Mouse (Mus musculus) midbrain, embryonic 10.5 days (tissue): ENCODE measurements around the gene Catsperz. TPM values are rescaled to one million over a fixed set of nuclear protein-coding genes. Genes with fewer than 3 reads are reported as not detected.
A peak's percentile ranks its signal among the peaks of the same experiment; 100 is the strongest.
"Not testable (repeated sequence)": the region's sequence is repeated elsewhere in the genome, so short reads cannot be mapped to it uniquely, and the experiment has no call there.

Source experiments
- DNase-seq: peaks from one replicate; pipeline ENCODE4 v3.0.0-alpha.2; 2017; ENCODE audit warnings: low spot score
- H3K27ac ChIP-seq: fragments of 300-500 bp; sonication (generic); replicated peaks from 2 replicates; pipeline ENCODE4 v1.5.1; 2016; ENCODE audit warnings: mild to moderate bottlenecking
- H3K27me3 ChIP-seq: fragments of 300-500 bp; sonication (generic); 2 replicates; pipeline ENCODE4 v1.6.1; 2016; ENCODE audit warnings: low read depth, mild to moderate bottlenecking; ENCODE audit not compliant: poor library complexity, severe bottlenecking
- H3K36me3 ChIP-seq: fragments of 300-500 bp; sonication (generic); 2 replicates; pipeline ENCODE4 v1.6.1; 2016; ENCODE audit warnings: mild to moderate bottlenecking, moderate library complexity
- H3K4me1 ChIP-seq: fragments of 300-500 bp; sonication (generic); 2 replicates; pipeline ENCODE4 v1.6.1; 2016
- H3K4me3 ChIP-seq: fragments of 300-500 bp; sonication (generic); 2 replicates; pipeline ENCODE4 v1.5.1; 2016; ENCODE audit warnings: mild to moderate bottlenecking, moderate library complexity
- H3K9me3 ChIP-seq: fragments of 300-500 bp; sonication (generic); replicated peaks from 2 replicates; pipeline ENCODE4 v1.6.1; 2016; ENCODE audit warnings: mild to moderate bottlenecking
- WGBS: fragments of 180-500 bp; shearing (Covaris S2); methylation state at CpG from one replicate; pipeline ENCODE4 v1.1.7; 2016; 5-methylcytosine and 5-hydroxymethylcytosine counted together
- polyA plus RNA-seq: library from polyadenylated mRNA; unstranded; fragments of >200 nt; fragmentation: Nextera tagmentation; extraction: Ambion mirVana; gene quantifications from 2 replicates; pipeline ENCODE4 v1.2.1, GENCODE M21; 2016

The Catsperz gene
- polyA plus RNA-seq, 1 experiment from 2014 or later, result 0.43 TPM

DNA sequence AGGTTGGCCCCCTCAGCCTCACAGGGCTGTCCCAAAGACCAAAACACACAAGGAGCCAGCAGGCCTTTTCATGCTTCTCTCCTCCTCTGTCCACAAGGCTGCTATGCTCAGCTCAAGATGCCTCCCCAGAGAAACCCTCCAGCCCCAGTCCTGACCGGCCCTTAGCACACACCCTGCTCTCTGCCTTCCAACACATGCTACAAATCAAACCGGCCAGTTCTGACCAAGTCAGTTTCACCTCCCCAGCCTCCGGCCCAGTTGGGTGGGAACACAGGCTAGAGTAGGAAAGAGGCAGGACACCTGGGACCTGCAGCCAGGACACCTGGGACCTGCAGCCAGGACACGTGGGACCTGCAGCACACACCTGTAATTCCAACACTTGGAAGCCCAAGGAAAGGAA lies 8.7 kb downstream of the Catsperz start:
- H3K4me1 ChIP-seq, result peaks cover 23% of the 10 kb centered on the region
- no peak overlapping the region for H3K27ac ChIP-seq
- WGBS, result 82% methylated on average over 4 of the region's 4 CpGs
- peaks cover 28% of the 10 kb centered on the region for H3K36me3 ChIP-seq
- DNase-seq, result no peak
- no peaks in the 10 kb centered on the region for H3K9me3 ChIP-seq
- no peaks in the 10 kb centered on the region for H3K27me3 ChIP-seq
- H3K4me3 ChIP-seq, result no peak overlapping the region

DNA sequence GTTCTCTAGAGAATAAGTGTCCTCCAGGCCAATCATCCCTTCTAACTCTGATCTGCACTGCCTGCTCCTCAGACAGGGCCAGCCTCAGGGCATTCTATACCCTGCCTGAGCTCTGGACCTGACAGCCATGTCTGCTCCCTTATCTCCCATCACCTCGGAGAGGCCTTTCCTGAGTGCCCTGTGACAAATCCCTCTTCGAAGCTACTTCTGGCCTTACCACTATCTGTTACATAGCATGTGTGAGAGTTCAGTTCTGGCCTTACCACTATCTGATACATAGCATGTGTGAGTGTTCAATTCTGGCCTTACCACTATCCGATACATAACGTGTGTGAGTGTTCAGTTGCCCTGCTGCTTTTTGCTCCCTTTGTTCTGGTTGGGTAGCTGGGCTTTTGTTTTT lies 9.9 kb downstream of the Catsperz start:
- Histone ChIP-seq H3K27ac (no peak overlapping the region), H3K9me3 (no peaks in the 10 kb centered on the region), H3K4me1 (peaks cover 22% of the 10 kb centered on the region), H3K27me3 (no peaks in the 10 kb centered on the region), H3K36me3 (peaks cover 34% of the 10 kb centered on the region), H3K4me3 (no peak overlapping the region)
- no peak for DNase-seq
- WGBS, result 84% methylated on average over 4 of the region's 4 CpGs

DNA sequence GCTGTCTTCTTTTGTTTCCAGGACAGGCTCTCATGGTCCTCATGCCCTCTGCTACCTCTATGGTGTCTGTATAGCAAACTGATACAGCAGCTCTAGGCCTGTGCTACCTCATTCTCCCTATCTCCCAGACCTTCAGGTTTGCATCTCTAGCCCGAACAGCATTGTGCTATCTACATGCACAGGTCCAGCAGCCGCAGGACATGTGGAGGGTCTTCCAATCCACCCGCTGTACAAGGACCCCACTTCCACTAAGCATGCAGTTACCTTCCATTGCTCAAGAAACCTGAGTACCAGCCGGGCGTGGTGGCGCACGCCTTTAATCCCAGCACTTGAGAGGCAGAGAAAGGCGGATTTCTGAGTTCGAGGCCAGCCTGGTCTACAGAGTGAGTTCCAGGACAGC lies 10.6 kb downstream of the Catsperz start:
- 93% methylated on average over 9 of the region's 9 CpGs for WGBS
- Histone ChIP-seq H3K36me3 (peaks cover 34% of the 10 kb centered on the region), H3K4me1 (peaks cover 15% of the 10 kb centered on the region), H3K27me3 (no peaks in the 10 kb centered on the region), H3K27ac (no peak overlapping the region), H3K4me3 (no peak overlapping the region), H3K9me3 (no peaks in the 10 kb centered on the region)
- DNase-seq, result no peak

DNA sequence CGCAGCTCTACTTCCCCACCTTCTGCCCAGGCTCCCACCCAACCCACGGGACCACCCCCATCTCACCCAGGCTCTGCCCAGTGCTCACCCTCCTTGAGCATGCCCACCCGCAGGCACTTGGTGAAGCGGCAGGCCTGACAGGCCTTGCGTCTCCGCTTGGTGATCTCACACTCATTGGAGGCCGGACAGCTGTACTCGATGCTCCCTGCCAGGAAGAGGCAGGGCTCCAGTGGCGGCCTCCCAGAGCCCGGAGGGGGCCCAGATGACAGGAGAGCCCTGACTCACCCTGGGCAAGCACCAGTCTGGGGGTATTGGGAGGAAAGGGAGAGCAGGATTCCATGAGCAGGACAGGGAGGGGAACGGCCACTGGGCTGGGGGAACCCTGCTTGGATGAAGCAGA lies 11.2 kb downstream of the Catsperz start:
- DNase-seq, result no peak
- no peak overlapping the region for H3K4me3 ChIP-seq
- H3K27ac ChIP-seq, result no peak overlapping the region
- H3K36me3 ChIP-seq, result peaks cover 34% of the 10 kb centered on the region
- no peaks in the 10 kb centered on the region for H3K9me3 ChIP-seq
- H3K27me3 ChIP-seq, result no peaks in the 10 kb centered on the region
- H3K4me1 ChIP-seq, result peaks cover 19% of the 10 kb centered on the region
- 85% methylated on average over 11 of the region's 11 CpGs for WGBS

DNA sequence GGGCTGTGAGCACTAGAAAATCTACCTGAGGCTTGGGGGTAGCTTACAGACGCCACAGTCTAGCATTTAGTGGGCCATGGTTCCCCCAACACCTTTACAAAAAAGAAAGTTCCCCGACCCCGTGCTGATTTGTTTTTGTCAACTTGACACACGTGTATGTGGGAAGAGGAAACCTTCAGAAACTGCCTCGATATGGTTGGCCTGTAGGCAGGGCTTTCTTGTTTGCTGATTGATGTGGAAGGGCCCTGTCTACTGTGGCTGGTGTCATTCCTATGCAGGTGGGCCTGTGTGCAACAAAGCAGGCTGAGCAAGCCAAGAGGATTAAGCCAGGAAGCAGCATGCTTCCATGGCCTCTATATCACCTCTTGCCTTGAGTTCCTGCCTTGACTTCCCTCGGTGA lies 12.1 kb downstream of the Catsperz start:
- Histone ChIP-seq H3K27ac (no peak overlapping the region), H3K9me3 (no peaks in the 10 kb centered on the region), H3K27me3 (no peaks in the 10 kb centered on the region), H3K36me3 (peaks cover 34% of the 10 kb centered on the region), H3K4me3 (no peak overlapping the region), H3K4me1 (peaks cover 28% of the 10 kb centered on the region)
- WGBS, result 92% methylated on average over 6 of the region's 6 CpGs
- no peak for DNase-seq

DNA sequence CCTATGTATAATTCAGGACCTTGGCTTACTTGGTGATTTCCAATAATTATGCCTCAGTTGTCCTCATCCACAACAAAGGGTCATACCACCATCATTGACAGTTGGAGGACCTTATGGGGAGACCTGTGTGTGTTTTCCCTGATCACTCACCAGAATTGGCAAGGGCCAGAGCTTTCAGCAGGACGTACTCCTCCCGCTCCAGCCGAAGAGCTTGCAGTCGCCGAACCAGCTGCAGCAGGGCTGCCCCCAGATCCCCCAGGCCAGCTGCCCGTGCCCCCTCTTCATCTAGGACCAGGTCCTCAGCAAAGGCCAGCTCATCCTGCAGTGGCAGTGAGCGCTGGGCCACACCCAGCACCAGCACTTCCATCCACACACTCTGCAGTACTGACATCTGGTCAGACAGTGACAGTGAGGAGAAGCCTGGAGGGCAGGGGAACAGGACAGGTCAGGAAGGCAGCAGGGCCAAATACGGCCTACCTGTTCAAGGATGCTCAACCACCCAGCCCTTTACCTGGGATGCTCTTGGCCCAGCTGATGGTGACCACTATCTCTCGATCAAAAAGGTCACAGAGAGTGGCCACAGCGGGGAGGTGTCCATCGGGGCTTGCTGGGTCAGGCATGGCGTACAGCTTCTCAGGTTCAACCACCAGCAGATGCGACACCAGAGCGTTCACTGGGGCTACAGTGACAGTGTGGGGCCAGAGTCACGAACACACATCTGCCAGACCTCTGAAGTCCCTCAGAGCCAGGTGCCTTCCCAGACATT lies 12.8 kb downstream of the Catsperz start:
- peaks cover 35% of the 10 kb centered on the region for H3K36me3 ChIP-seq
- DNase-seq, result no peak
- H3K27me3 ChIP-seq, result no peaks in the 10 kb centered on the region
- peak overlapping the region; percentile 2; the same call in 1 of the 2 replicates for H3K4me3 ChIP-seq
- H3K4me1 ChIP-seq, result peaks cover 34% of the 10 kb centered on the region
- no peaks in the 10 kb centered on the region for H3K9me3 ChIP-seq
- 93% methylated on average over 15 of the region's 15 CpGs for WGBS
- no peak overlapping the region for H3K27ac ChIP-seq

DNA sequence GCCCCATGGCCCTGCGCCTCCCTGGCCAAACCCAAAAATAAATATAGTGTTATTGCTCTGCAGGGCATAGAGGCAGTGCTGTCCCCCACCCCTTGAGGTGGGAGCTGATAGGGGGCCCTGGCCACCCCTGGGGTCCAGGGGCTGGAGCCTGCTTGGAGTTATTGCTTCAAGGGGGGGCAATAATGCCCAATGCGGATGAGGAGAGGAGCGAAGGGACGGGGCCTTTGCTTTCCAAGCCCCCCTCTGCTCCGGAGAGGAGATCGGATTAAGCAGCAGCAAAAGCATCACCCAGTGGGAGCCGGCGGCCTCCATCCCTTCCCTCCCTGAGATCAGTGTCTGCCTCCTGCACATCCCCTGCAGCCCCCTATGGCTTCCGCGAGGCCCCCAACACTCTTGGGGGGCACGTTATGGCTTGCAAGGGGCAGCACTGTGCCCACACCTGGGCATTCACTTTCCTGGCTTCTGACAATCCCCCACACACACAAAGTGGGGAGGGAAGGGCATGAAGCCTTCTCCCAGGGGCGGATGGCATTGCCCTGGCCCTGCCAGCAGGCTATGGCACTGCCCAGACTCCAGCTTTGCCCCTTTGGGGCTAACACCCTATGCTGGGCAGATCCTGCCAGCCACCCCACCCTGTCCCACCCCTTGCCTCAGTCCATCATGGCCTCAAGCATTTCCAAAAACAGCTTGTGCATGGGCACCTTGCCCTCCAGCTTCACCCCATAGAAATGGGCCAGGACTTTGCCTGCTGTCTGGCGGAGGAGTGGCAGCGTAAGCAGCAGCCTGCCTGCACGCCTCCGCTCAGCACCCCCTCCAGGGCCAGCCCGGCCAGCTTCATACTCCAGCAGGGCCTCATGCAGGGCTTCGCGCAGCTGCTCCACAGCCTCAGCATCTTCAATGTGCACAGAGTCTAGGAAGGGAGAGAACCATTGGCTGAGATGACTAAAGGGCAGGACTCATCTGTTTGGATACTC lies 13.8 kb downstream of the Catsperz start:
- WGBS, result 78% methylated on average over 19 of the region's 19 CpGs
- peaks cover 34% of the 10 kb centered on the region for H3K4me1 ChIP-seq
- H3K27me3 ChIP-seq, result no peaks in the 10 kb centered on the region
- DNase-seq, result no peak
- peaks cover 45% of the 10 kb centered on the region for H3K36me3 ChIP-seq
- H3K4me3 ChIP-seq, result peak overlapping the region; percentile 82
- no peaks in the 10 kb centered on the region for H3K9me3 ChIP-seq
- no peak overlapping the region for H3K27ac ChIP-seq

DNA sequence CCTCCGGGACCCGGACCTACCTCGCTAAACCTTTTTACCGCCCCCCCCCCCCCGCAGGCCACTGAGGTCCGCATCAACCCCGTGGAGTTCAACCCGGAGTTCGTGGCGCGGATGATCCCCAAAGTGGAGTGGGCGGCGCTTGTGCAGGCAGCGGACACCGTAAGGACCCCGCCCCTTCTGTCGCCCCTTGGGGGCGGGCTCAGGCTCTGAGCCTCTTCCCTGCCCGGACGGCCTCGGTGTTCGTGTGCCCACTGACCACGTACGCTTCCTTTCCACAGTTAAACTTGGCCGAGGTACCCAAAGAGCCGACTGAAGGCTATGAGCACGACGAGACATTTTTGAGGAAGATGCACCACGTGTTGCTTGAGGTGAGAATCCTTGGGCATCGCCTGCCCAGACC lies 14.9 kb downstream of the Catsperz start:
- Histone ChIP-seq H3K36me3 (peaks cover 54% of the 10 kb centered on the region), H3K4me1 (peaks cover 34% of the 10 kb centered on the region), H3K27ac (peak overlapping the region; percentile 90), H3K4me3 (peak overlapping the region; percentile 82)
- peak; percentile 43 for DNase-seq
- under 1% methylated on average over 29 of the region's 30 CpGs for WGBS
- H3K9me3 ChIP-seq, H3K27me3 ChIP-seq: not testable (repeated sequence)

DNA sequence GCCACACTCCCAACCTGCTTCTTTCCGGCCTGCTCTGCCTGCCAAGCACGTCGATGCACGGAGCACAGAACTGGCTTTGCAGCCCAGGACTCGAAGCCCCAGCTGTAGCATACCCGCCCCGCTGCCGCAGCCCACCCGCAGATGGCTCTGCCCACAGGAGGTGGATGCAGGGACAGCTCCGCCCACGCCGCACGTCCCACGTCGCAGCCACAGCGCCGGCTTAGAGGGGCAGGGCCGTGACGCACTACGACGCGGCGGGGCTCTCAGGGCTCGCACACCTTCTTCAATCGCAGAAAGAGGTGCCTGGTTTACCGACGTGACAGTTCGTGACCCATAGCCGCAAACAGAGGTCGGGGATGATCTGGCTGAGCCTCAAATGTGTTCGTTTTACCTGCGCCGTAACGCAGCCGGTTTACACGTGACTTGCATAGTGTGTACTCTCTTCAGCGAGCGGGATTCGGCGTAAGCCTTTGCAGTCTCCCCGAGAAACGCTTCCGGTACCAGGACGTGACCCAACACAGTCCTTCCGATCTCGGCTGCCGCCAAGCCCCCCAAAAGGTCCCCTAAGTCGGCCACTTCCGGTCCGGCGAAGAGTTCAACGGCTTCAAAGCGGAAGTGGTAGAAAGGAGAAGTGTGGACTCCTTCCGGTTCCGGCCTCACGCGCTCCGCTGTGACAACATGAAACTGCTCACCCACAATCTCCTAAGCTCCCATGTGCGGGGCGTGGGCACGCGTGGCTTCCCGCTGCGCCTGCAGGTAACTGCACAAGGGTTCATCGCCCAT lies 15.5 kb downstream of the Catsperz start, which contains the start of the genes Trmt112 and Prdx5:
Gene Trmt112 (plus strand): TSS at position 192 of the 783 bp plus-strand sequence.
Gene Prdx5 (minus strand): TSS at position 600 of the 783 bp plus-strand sequence.
- DNase-seq, result peak; percentile 93
- no peaks in the 10 kb centered on the region for H3K27me3 ChIP-seq
- H3K27ac ChIP-seq, result peak within 1 kb of the TSS; percentile 90
- H3K9me3 ChIP-seq, result no peaks in the 10 kb centered on the region
- WGBS, result under 1% methylated on average over 65 of the region's 65 CpGs
- peak within 1 kb of the TSS; percentile 82 for H3K4me3 ChIP-seq
- peaks cover 34% of the 10 kb centered on the region for H3K4me1 ChIP-seq
- H3K36me3 ChIP-seq, result peaks cover 60% of the 10 kb centered on the region

DNA sequence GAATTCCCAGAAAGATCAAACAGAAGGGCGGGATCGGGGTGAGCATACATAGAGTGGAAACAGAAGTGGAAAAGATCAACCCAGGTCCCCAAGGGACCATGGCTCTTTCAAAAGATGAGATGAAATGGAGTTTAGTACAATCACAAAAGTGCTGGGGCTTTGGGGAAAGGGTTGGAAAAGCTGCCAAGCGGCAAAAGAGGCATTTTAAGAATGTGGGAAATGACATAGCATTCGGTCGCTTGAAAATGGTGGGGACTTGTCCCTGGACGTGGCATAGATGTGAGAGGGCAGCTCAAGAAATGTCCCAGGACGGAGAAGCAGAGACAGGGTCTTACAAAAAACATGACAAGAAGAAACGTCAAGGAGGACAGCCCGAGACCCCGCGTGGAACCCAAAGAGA lies 16.2 kb downstream of the Catsperz start:
- Histone ChIP-seq H3K27me3 (no peaks in the 10 kb centered on the region), H3K27ac (peak overlapping the region; percentile 90), H3K4me1 (peaks cover 34% of the 10 kb centered on the region), H3K9me3 (no peaks in the 10 kb centered on the region), H3K36me3 (peaks cover 64% of the 10 kb centered on the region), H3K4me3 (peak overlapping the region; percentile 82)
- DNase-seq, result no peak
- 14% methylated on average over 11 of the region's 11 CpGs for WGBS

DNA sequence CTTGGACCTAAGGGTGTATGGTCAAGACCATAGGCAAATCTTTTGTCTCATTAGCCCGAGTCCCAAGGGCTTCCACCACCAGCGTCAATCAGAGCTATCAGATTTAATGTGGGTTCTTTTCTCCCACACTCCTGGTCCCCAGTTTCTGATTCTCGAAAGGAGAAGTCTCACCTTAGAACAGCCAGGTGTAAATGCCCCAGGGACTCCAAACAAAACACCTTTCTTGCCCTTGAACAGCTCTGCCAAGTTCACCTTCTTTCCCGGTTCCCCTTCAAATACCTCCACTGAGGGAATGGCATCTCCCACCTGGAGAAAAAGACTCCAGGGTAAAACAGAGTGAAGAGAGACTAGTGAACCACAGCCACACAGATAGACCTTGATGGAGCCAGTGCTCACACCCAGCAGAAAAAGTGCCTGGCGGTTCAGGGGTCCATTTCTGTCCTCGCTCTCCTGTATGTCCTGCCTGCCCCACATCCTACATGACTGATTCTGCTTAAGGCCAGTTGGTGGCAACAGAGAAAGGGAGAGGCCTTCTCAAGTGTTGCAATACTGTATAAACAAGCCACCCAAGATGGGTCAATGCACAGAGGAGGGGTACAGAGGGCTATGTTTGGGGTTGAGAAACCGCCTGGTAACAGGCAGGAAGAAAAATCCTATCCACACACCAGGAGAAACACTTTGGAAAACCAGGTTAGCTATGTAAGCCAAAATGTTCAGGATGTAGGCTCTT lies 17.2 kb downstream of the Catsperz start:
- peaks cover 57% of the 10 kb centered on the region for H3K36me3 ChIP-seq
- DNase-seq, result no peak
- WGBS, result 88% methylated on average over 7 of the region's 7 CpGs
- H3K4me3 ChIP-seq, result peak overlapping the region; percentile 82
- H3K4me1 ChIP-seq, result peaks cover 34% of the 10 kb centered on the region
- no peak overlapping the region for H3K27ac ChIP-seq
- H3K9me3 ChIP-seq, result no peaks in the 10 kb centered on the region
- no peaks in the 10 kb centered on the region for H3K27me3 ChIP-seq

DNA sequence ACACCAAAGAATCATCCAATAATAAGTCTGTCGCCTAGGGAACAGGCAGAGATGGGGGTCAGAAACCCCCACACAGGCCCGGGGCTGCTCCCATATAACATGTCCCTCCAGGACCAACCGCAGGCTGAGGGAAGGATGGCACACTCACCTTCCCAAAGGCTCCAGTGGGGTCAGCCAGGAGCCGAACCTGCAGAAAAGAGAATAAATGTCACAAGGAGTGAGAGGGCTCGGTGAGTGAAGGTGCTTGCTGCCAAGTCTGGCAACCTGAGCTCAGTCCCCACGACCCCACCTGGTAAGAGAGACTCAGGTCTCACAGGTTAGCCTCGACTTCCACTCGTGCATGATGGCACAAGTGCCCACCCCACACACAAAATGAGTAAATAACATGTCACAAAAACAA lies 18.1 kb downstream of the Catsperz start:
- no peak overlapping the region for H3K4me3 ChIP-seq
- DNase-seq, result no peak
- H3K36me3 ChIP-seq, result peaks cover 48% of the 10 kb centered on the region
- no peaks in the 10 kb centered on the region for H3K9me3 ChIP-seq
- H3K27ac ChIP-seq, result no peak overlapping the region
- WGBS, result 92% methylated on average over 8 of the region's 8 CpGs
- no peaks in the 10 kb centered on the region for H3K27me3 ChIP-seq
- H3K4me1 ChIP-seq, result peaks cover 34% of the 10 kb centered on the region
